Mouse (Mus musculus) heart, embryonic 16.5 days (tissue): ENCODE results near the gene Mmp14. TPM values are rescaled to one million over a fixed set of nuclear protein-coding genes. Genes with fewer than 3 reads are reported as not detected.
A peak's percentile ranks its signal among the peaks of the same experiment; 100 is the strongest.

Source experiments
- ATAC-seq: fragments of 200-750 bp; cut with Nextera tagmentation; replicated peaks from 2 replicates; pipeline ENCODE4 v1.8.0; 2017; ENCODE audit warnings: moderate number of reproducible peaks; ENCODE audit not compliant: insufficient read depth, low FRiP score; ENCODE audit errors: extremely low read depth
- H3K27ac ChIP-seq: fragments of 300-500 bp; sonication (generic); 2 replicates; pipeline ENCODE4 v1.5.1; 2014; ENCODE audit warnings: mild to moderate bottlenecking, low read length, control low read depth, moderate library complexity
- H3K27me3 ChIP-seq: fragments of 300-500 bp; sonication (generic); 2 replicates; pipeline ENCODE4 v1.6.1; 2014; ENCODE audit warnings: low read length, mixed read lengths; ENCODE audit not compliant: control insufficient read depth, insufficient read depth
- H3K36me3 ChIP-seq: fragments of 300-500 bp; sonication (generic); 2 replicates; pipeline ENCODE4 v1.6.1; 2014; ENCODE audit not compliant: control insufficient read depth, insufficient read depth
- H3K4me1 ChIP-seq: fragments of 300-500 bp; sonication (generic); 2 replicates; pipeline ENCODE4 v1.6.1; 2014; ENCODE audit warnings: low read length, mixed read lengths; ENCODE audit not compliant: control insufficient read depth, insufficient read depth
- H3K4me2 ChIP-seq: fragments of 300-500 bp; sonication (generic); 2 replicates; pipeline ENCODE4 v1.6.1; 2014; ENCODE audit warnings: low read depth, mild to moderate bottlenecking, control low read depth, low read length
- H3K4me3 ChIP-seq: fragments of 300-500 bp; sonication (generic); 2 replicates; pipeline ENCODE4 v1.5.1; 2014; ENCODE audit warnings: mild to moderate bottlenecking, control low read depth, low read length
- H3K9ac ChIP-seq: fragments of 300-500 bp; sonication (generic); 2 replicates; pipeline ENCODE4 v1.6.1; 2014; ENCODE audit warnings: low read length, control low read depth
- H3K9me3 ChIP-seq: fragments of 300-500 bp; sonication (generic); replicated peaks from 2 replicates; pipeline ENCODE4 v1.6.1; 2016; ENCODE audit warnings: low read length; ENCODE audit not compliant: control insufficient read depth
- WGBS: fragments of 180-500 bp; shearing (Covaris S2); extraction: QIAGEN DNeasy Blood & Tissue Kit; methylation state at CpG from one replicate; pipeline ENCODE4 v1.1.7; 2014; 5-methylcytosine and 5-hydroxymethylcytosine counted together
- polyA plus RNA-seq: library from polyadenylated mRNA; unstranded; fragments of >200 nt; fragmentation: Nextera tagmentation; extraction: Ambion mirVana; gene quantifications from 2 replicates; pipeline ENCODE4 v1.2.1, GENCODE M21; 2015

Gene Mmp14
- polyA plus RNA-seq, 1 experiment from 2014 or later, result 89.5 TPM

DNA sequence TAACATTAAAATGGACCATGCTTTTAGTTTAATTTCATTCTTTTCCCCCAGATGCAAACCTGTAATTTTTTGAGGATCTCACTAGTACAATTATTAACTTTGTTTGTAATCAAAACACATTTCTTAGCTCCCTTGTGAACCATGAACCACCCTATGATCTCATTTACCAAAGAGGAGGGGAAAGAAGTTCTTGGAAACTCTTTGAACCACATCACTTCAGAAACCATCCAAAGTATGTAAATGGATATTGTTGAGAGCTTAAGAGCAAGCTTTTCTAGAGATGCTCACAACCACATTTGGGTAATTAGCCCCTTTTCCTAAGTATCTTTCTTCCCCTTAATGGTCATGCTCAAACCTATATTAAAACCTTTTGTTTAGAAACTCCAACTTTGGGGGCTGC lies 37.1 kb upstream of the Mmp14 start:
- H3K9ac ChIP-seq, result no peak overlapping the region
- H3K27ac ChIP-seq, result no peak overlapping the region
- peaks cover 7% of the 10 kb centered on the region; the same call in 1 of the 2 replicates for H3K36me3 ChIP-seq
- H3K9me3 ChIP-seq, result peaks cover 3% of the 10 kb centered on the region; the same call in 1 of the 2 replicates
- ATAC-seq, result no peak
- H3K27me3 ChIP-seq, result no peaks in the 10 kb centered on the region
- peaks cover 3% of the 10 kb centered on the region; the same call in 1 of the 2 replicates for H3K4me1 ChIP-seq
- H3K4me2 ChIP-seq, result no peak overlapping the region
- H3K4me3 ChIP-seq, result no peak overlapping the region

DNA sequence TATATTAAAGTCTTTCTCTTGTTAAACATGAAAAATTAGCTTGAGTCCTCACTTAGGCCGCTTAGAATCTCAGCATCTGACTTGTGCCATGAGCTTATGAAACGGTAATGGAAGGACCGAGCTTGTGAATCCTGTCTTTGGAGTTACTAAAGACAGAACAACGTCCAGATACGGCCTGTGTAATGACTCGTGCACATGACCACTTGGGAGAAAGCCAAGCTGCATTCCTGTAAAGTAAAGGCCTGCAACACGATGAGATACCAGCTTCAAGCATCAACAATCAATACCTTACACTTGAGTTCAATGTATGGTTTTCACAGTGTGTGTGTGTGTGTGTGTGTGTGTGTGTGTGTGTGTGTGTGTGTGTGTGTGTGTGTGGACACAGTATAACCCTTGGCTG lies 34.7 kb upstream of the Mmp14 start:
- Histone ChIP-seq H3K4me1 (peaks cover 3% of the 10 kb centered on the region; the same call in 1 of the 2 replicates), H3K36me3 (peaks cover 7% of the 10 kb centered on the region; the same call in 1 of the 2 replicates), H3K4me2 (no peak overlapping the region), H3K27me3 (no peaks in the 10 kb centered on the region), H3K9ac (no peak overlapping the region), H3K27ac (no peak overlapping the region), H3K4me3 (no peak overlapping the region), H3K9me3 (peaks cover 3% of the 10 kb centered on the region; the same call in 1 of the 2 replicates)
- ATAC-seq, result no peak
- 34% methylated on average over 7 of the region's 7 CpGs for WGBS

DNA sequence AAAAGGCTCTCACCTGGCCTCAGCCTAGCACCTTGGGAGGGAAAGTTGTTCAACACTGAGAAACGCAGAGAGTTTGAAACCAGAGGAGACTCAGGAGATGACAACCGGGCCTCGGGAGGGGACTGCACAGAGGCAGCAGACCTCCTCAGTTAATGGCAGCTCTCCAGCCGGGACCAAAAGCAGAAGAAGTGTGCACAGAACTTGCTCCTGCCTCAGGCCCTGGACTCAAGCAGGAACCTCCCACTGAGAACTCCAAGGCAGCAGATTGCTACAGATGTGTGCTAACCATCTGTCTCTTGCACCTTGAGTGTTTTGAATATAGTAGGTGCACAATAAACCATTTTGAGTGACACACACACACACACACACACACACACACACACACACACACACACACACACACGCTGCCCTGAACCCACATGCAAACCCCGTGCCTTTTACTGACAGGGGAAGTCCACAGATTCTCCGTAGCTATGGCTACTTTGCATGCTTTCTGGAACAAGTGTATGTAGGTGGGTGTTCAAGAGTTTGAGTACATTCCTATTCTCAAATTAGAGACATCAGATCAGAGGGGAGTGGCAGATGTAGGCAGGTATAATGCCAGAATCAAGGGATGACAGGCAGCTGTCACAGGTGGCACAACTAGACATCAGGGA lies 33.4 kb upstream of the Mmp14 start:
- H3K4me3 ChIP-seq, result no peak overlapping the region
- 79% methylated on average over 7 of the region's 7 CpGs for WGBS
- no peak for ATAC-seq

DNA sequence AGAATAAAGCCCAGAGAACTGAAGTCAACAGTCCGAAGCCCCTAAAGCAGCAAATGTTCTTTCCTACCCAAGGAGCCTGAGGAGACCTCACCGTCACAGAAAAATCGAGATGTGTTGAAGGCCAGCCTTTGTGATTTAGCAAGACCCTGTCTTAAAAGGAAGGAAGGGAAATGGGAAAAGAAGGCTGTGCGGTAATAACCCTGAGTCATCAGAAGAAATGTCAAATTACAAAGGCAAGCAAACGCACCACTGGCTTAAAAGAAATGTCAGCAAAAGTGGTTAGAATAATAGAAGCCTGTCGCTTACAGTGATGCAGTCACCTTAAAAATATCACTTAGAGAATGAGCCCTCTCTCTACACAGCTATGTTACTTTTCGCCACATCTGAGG lies 32.9 kb upstream of the Mmp14 start:
- Histone ChIP-seq H3K9me3 (peaks cover 3% of the 10 kb centered on the region; the same call in 1 of the 2 replicates), H3K27me3 (no peaks in the 10 kb centered on the region), H3K4me2 (no peak overlapping the region), H3K9ac (no peak overlapping the region), H3K4me3 (no peak overlapping the region), H3K27ac (no peak overlapping the region), H3K36me3 (peaks cover 7% of the 10 kb centered on the region; the same call in 1 of the 2 replicates), H3K4me1 (peaks cover 3% of the 10 kb centered on the region; the same call in 1 of the 2 replicates)
- no peak for ATAC-seq
- 65% methylated on average over 7 of the region's 7 CpGs for WGBS

More for the DNA sequence above, 33.4 kb upstream of the Mmp14 start:
- Histone ChIP-seq H3K4me1 (peaks cover 3% of the 10 kb centered on the region; the same call in 1 of the 2 replicates), H3K27ac (no peak overlapping the region), H3K36me3 (peaks cover 7% of the 10 kb centered on the region; the same call in 1 of the 2 replicates), H3K27me3 (no peaks in the 10 kb centered on the region), H3K4me2 (no peak overlapping the region), H3K9ac (no peak overlapping the region), H3K9me3 (peaks cover 3% of the 10 kb centered on the region; the same call in 1 of the 2 replicates)

DNA sequence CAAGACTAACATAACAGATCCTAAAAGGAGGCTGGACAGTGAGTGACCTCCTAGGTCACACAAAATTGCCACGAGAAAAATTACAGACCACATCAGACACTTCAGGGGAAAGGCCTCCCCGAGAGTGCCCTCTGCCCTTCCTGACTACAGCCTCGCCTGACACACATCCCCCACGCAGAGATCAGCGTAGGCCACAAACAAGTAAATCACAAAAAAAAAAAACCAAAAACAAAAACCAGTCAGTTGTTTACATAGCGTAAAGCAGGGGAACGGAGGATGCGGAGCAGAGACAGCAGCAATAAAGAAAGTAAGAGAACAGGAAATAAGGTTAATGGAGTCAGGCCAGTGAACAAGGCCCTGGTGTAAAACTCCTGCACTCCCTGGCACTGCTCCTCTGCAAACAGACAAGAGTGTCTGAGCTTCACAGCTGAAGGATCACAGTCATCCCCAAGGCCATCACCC lies 32.5 kb upstream of the Mmp14 start:
- WGBS, result 59% methylated on average over 8 of the region's 8 CpGs
- peaks cover 3% of the 10 kb centered on the region; the same call in 1 of the 2 replicates for H3K4me1 ChIP-seq
- no peaks in the 10 kb centered on the region for H3K27me3 ChIP-seq
- H3K9ac ChIP-seq, result no peak overlapping the region
- H3K4me3 ChIP-seq, result no peak overlapping the region
- peaks cover 7% of the 10 kb centered on the region; the same call in 1 of the 2 replicates for H3K36me3 ChIP-seq
- peaks cover 3% of the 10 kb centered on the region; the same call in 1 of the 2 replicates for H3K9me3 ChIP-seq
- ATAC-seq, result no peak
- H3K4me2 ChIP-seq, result no peak overlapping the region
- no peak overlapping the region for H3K27ac ChIP-seq

DNA sequence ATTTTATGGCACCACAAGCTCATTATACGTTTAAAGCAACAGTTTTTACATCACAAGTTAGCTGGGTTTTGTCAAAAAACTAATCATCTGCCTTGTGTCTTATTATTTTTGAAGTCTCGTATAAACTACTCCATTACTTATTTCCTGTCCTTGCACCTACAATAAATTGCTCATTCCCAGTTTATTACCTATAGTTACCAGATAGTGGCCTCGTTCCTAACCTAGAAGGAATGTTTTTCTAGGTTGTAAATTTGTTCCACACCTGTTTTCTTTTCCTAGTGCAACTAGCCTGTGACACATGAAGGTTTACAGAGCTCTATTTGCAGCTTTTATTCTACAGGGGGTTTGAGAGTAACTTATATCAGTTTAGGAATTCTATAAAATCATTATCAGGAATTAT lies 29.7 kb upstream of the Mmp14 start:
- Histone ChIP-seq H3K9ac (no peak overlapping the region), H3K27ac (no peak overlapping the region), H3K4me1 (peaks cover under 1% of the 10 kb centered on the region; the same call in 1 of the 2 replicates), H3K4me2 (no peak overlapping the region), H3K27me3 (no peaks in the 10 kb centered on the region), H3K4me3 (no peak overlapping the region), H3K36me3 (no peaks in the 10 kb centered on the region), H3K9me3 (no peaks in the 10 kb centered on the region)
- ATAC-seq, result no peak
- WGBS, result 65% methylated on average over 3 of the region's 3 CpGs

DNA sequence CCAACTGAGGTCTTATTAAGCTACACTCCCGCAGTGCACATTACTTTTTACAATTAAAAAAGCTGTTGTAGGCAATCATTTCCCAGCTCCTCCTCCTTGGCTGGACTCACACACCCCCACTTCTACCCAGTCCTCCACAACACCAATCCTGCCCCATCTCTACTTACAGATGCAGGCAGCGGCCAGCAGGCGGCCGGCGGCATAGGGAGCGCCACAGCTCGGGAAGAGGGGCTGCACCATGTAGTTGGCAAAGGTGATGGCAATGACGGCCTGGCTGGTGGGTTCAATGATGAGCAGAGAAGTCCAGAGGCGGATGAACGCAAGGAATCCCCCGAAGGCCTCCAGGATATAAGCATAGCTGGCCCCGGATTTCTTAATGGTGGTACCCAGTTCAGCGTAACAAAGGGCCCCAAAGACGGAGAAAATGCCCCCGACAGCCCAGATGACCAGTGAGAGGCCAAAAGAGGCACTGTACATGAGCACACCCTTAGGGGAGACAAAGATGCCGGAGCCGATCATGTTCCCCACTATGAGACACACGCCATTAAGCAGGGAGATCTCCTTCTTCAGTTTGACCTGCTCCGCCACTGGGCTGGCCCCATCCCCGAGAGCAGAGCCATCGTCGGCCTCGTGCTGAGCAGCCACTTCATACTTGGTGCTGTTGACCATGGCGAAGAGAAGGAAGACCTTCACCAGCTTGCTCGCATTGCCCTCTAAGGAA lies 22.9 kb upstream of the Mmp14 start:
- 82% methylated on average over 25 of the region's 25 CpGs for WGBS
- no peak overlapping the region for H3K27ac ChIP-seq
- no peak for ATAC-seq
- H3K4me2 ChIP-seq, result peak overlapping the region; percentile 28
- H3K9me3 ChIP-seq, result no peaks in the 10 kb centered on the region
- no peaks in the 10 kb centered on the region for H3K27me3 ChIP-seq
- no peaks in the 10 kb centered on the region for H3K36me3 ChIP-seq
- peaks cover 12% of the 10 kb centered on the region for H3K4me1 ChIP-seq
- no peak overlapping the region for H3K4me3 ChIP-seq
- H3K9ac ChIP-seq, result no peak overlapping the region

DNA sequence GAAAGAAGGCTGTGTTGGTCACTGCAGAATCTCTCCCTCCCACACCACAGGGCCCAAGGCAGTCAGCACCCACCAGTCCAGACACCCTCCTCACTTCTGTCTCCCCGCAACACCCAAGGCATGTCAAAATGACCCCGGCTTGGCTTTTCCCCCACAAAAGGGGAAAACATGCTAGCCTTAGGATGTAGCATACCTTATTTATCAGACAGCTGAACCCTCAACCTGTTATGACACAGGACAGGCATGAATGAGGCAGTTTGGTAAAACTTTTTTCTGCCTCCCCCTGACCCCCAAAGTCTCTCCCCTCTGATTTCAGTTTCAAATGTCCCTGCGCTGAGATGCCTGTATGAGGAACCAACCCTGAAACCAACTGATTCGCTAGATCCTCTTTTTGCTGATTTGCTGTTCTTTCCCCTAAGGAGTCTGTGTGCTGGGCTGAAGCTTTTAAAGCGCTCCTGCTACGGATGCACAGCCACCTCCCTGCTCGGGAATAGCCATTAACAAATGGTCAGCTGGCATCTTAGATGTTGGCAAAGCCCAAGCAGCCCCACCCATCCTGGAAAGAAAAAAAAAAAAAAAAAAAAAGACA lies 22.3 kb upstream of the Mmp14 start:
- no peak overlapping the region for H3K27ac ChIP-seq
- 78% methylated on average over 7 of the region's 7 CpGs for WGBS

More for the DNA sequence above, 22.3 kb upstream of the Mmp14 start:
- H3K4me2 ChIP-seq, result peak overlapping the region; percentile 28
- no peaks in the 10 kb centered on the region for H3K9me3 ChIP-seq
- H3K27me3 ChIP-seq, result no peaks in the 10 kb centered on the region
- ATAC-seq, result no peak
- no peak overlapping the region for H3K9ac ChIP-seq
- H3K4me3 ChIP-seq, result no peak overlapping the region
- H3K4me1 ChIP-seq, result peaks cover 18% of the 10 kb centered on the region
- H3K36me3 ChIP-seq, result no peaks in the 10 kb centered on the region
